Mouse (Mus musculus) lung, postnatal 0 days (tissue): ENCODE results near the gene Hivep3.

Source experiments
- CTCF ChIP-seq: IDR thresholded peaks from 2 replicates; pipeline ENCODE4 v1.5.1; 2016; ENCODE audit warnings: antibody characterized with exemption, mild to moderate bottlenecking
- EP300 ChIP-seq: IDR thresholded peaks from 2 replicates; pipeline ENCODE4 v1.6.1; 2016; ENCODE audit warnings: antibody characterized with exemption, mild to moderate bottlenecking, control low read depth

DNA sequence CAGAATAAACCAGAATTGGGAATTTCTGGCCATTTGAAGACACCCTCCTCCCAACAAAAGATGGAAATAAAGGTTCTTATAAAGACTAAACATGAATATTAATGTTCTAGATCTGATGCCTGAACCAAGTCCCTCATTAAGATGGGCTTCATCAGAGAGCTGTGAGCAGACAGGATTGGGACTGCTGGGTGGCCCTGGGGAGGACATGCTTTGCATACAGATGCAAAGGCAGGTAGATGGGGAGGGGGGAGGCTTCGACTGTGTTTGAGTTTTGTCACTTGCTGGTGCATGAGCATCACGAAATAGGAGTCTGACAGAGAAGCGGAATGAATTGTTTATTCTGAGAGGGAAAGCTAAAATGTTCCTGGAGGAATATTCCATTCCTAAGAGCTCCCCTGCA lies 12.1 kb upstream of the Hivep3 start:
- TF ChIP-seq EP300, result no peak
- TF ChIP-seq CTCF, result no peak
